Mouse (Mus musculus): ENCODE measurements at regions not wholly inside any gene's neighbourhood (a gene's known extent, or its start where the extent isn't known, plus 50 kb on each side); places are given as distances from the start of the nearest gene placed in this dataset.
A peak's percentile ranks its signal among the peaks of the same experiment; 100 is the strongest.
"Not testable (repeated sequence)": the region's sequence is repeated elsewhere in the genome, so short reads cannot be mapped to it uniquely, and the experiment has no call there.

DNA sequence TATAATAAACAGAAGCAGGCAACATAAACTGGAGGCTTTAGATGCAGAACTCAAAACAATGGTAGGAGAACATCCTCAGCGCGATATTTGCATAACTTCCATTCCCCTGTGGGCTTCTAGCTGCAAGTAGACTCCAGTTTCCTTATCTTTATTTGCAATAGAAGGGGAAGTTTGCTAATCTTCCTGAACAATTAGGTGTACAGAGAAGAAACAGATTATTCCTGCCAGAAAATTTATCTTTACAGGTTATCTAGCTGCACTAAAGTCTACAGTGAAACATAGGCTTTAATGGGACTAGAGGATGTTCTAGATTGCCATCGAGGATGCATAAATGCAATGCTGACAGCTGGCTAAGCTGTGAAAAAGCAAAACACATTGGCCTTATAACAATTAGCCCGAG lies 1544.0 kb downstream of the Efna5 start:
- no peak for DNase-seq

DNA sequence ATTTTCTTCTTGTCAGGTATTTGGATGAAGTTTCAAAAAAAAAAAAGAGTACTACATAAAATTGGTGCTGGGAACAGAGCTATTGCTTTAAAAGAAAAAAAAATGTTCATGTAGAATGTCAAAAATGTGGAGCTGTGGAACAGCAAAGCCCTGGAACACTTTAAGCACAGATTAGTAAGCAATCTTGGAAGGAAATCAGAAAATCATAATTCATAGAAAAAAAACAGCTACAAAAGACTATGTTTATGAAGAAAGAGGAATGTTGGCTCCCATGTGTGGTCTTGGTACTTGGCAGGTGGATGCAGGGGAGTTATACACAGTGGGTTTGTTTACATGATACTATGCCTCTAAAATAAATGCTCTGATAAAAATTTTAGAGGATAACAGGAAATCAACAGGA lies 1555.7 kb downstream of the Efna5 start:
- no peak for DNase-seq

DNA sequence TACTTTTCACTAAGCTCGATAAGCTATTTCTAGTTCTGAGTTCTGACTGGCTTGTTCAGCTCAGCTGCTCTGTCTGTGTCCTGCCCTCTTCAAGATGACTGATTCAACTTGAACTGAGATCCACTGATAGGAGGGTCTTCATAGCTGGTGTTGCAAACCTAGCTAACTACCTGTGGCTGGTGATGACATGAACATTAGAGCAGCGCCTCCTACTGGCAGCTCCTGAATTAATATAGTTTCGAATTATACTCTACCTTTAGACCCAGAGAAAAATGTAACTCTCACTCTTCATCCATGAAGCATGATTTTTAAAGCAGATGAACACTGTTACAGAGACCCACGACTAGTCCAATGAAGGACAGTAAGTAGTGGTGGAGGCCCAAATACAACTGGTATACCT lies 1560.3 kb downstream of the Efna5 start:
- peak in 1 of 2 experiments; percentile 10 for DNase-seq

DNA sequence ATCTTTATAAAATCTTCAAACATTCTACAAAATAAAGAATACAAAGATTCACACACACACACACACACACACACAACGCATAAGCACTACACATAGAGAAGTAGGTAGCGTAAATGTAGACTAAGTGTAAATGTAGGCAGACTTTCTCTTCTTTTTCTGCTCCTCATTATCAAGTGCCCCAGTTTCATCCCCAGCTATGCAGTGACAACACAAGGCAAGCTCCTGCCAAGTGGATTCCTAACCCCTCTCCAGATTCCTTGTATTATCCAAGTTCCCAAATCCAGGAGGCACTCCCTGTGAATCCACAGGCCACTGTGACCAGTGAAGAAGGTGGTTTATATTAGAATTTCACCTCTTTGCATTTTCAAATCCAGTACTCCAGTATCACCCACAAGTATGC lies 1567.7 kb downstream of the Efna5 start:
- no peak for DNase-seq

DNA sequence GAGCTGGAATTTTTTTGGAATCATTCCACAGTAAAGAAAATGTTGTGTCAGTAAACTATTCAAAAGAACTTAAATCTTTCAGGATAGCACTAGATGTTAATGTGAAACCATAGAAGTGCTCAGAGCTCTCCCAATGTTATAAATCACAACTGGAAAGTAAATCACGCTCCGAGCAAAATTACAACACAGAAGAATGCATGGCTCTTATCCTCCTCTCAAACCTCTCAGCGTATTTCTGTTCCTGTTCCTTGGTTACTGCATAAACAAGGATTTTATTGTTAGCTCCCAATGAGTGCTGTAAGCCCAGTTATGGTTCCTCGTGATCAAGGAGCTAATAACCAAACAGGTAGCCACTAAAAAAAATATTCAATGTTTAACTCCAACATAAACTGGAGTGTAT lies 1569.9 kb downstream of the Efna5 start:
- DNase-seq: no peak

DNA sequence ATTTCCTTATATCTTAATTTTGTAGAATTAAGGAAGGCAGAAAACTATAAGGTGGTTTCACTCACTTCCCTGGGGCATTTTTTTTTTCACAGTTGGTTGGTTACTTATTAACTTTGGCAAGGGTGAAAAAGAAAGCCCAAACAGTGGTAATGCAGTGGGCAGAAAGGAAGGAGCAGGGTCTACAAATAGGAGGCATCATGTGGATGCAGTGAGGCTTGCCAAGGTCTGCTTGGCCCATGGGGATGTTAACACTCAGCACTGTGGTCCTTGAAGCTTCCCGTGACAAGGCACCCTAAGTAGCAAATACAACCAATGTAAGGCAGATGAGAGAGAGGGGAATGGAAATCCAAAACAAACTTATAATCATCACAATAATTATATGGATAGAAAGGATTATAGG lies 1577.5 kb downstream of the Efna5 start:
- DNase-seq: no peak

DNA sequence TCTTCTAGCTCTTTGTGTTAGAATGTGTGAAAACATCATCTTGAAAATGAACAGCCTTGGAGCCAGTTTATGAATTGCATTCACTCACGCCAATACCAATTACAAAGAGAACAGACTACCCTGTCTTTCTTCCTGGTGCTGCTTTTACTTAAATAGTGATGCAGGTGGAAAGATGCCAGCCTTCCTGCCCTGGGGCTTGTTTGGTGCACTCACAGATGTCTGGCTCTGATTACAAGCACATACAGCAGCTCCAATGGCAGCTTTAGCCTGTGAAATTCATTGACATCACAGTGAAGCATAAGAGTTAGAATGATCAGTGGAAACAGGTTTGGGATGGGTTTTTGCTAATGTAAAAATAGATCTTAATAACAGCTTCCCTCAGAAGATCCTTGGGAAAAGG lies 1579.1 kb downstream of the Efna5 start:
- DNase-seq: peak; percentile 27 to 49

DNA sequence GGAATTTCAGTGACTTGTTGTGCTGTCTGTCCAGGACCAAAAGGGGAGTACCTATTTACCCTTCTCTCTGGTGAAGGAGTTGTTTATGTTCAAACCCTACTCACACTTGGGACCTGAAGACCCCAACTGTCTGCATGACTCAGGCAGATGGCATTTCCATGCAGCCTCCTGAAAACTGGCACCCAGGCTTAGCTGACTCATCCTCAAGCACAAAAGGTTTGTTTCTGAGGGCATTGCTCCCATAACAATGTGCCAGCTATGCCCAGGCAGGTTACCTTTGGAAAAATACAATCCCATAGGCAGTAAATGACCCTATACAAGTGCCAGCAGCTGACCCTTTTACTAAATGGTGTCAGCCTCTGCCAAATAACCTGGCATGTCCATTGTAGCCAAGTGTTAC lies 1579.9 kb downstream of the Efna5 start:
- DNase-seq: no peak

DNA sequence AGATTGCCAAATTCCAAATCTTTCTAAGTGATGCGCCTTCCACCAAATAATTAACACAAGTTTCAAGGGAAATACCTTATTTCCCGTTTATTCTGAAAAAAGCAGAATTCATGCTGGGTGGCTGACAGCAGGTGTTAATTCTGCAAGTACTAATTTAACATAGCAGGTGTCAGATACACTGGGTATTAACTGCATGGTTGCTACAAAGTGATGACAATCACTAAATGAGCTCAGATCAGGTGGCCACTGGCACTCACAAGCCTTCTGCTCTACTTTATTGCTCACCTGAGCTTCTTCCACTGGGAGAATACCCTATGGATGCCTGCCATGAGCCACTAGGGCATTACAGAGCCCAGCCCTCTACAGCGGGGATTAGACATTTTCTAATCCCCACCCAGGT lies 1590.0 kb downstream of the Efna5 start:
- DNase-seq: no peak

DNA sequence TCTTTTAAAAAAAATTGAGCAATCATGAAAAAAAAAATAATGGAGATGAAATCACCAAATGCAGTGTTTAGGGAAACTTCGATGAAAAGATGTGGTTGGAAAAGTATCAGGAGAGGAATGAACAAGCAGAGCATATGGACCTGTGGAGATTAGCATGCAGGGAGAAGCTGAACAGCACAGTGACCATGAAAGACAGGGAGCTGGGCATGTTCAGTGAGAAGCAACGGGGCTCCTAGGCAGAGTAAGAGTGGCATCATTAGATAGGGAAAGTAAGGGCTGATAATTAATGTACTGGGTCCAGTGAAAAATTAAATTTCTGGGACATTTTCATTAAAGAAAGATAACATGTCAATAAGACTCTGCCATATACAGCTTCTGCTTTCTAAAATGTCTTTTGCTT lies 1592.5 kb downstream of the Efna5 start:
- no peak for DNase-seq

DNA sequence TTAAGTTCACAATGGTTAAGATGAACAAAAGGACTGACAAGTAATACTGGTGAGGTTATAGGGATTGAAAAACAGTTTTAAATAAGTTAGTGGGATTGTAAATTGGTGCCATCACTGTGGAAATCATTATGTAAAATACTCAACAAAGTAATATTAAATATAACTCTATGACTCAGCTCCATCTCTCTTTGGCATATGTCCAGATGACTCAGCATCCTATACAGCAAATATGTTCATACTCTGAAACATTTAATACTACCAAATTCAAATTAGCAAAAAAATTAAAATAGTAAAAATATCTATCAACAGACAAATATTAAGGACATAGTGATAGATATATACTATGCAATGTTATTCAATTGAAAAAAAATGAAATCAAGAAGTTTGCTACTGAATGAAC lies 1607.5 kb downstream of the Efna5 start:
- no peak for DNase-seq

DNA sequence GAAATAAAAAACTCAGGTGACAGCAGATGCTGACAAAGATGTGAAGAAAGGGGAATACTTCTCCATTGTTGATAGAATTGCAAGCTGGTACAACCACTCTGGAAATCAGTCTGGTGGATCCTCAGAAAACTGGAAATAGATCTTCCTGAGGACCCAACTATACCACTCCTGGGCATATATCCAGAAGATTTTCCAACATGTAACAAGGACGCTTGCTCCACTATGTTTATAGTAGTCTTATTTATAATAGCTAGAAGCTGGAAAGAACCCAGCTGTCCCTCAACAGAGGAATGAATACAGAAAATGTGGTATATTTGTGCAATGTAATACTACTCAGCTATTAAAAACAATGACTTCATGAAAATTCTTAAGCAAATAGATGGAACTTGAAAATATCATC lies 1624.6 kb downstream of the Efna5 start:
- DNase-seq: not testable (repeated sequence)

DNA sequence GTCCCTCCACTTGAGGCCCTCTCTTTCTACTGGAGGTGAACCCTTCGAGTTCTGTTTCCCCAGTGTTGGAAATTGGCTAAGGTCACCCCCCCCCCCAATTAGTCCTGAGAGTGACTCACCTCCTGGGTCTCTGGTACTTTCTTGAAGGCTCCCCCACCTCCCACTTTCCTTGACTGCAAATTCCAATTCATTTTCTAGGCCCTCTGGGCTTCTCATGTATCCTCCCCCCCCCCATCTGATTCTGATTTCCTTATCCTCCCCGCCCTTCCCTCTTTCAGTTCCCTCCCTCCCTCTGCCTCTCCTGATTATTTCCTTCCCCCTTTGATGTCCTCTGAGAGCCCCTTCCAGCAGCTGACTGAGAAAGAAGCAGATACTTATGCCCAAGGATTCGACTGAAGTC lies 1632.7 kb downstream of the Efna5 start:
- DNase-seq: no peak

DNA sequence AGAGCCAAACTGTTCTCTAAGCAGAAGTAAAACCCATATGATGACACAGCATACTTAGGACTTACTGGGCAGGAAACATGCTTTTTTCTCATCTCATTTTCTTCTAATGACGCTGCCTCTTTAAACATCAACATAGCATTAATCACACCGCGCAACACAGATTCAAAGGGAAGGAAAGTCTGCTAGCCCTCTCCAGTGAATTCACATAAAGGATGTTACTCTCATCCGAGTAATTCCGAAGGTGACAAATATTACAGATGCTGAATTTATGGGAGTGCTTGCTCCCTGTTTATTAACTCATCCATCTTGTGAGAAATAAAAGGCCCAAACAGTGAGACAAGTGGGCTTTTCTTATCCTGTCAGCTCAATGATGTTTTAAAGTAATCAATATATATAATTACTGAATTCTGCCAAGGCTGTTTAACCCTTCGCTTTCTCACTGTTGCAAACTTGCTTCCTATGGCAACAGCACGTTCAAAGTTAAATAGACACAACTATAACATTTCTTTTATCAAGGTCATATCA lies 1663.9 kb downstream of the Efna5 start:
- no peak for DNase-seq

DNA sequence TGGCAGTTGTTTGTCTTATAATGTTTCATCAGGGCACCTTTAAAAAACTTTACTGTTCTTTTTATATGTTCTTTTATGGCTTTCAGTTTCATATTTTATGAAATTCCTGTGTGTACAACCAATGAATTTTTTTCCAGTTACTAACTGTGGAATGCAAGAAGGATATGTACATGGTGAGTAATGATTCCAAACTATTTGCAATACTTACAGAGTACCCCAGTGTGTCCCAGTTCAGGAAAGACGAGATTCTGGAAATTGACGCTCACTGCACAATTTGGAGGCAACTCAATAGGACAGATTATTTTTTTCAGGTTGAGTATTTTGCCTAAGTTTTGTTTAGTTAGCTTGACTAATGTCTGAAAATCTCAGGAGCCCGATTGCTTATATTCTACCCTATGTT lies 1676.8 kb downstream of the Efna5 start:
- DNase-seq: no peak

DNA sequence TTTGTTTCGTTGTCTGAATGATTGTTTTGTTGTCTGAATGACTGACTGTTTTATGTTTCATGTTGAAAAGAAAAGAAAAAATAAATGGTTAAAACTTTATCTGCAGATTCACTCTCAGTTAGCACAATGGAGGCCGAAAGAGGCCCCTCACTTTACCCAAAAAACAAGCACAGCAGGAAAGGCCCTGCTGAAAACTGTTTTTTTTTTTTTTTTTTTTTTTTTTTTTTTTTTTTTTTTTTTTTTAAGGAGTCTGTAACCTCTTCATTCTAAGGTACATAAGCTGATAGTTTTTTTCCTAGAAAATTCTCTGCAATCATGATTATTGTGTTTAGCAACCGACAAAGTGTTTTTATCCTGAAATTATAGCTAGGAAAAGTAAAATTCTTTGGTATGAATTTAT lies 1693.2 kb downstream of the Efna5 start:
- not testable (repeated sequence) for DNase-seq

DNA sequence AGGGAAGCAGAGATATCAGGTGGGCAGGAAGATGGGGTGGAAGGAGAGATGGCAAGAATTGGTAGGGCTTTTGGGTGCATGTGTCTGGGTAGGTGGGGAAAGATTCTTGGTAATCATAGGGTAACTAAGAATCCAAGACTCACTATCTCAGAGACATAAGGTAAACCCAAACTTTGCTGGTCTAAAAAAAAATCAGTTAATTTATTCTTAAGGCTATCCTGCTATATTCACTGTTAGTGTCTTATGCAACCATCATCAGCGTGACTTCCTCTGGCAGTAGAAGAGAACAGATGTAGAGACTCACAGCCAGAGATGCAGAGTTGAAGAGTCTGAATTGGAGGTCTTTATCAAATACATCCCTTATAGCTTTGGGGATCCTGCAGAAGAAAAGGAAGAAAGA lies 1704.5 kb downstream of the Efna5 start:
- DNase-seq: no peak

DNA sequence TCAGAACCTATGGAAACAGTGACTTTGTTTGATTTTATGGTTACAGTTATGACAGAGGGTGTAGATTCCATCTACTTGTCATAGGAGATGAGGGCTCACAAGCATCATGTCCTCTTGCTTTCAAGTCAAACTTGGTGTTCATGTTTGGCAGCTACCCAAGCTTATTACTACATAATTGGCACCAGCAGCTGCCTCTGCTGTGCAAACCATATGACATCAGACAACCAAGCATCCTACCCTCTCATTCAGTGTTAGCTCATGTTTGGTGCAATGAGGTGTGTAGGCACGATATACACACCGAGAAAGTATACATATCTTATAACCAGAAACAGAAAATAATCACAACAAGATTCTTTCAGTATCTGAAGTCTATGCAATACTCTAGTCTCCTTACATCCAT lies 1721.7 kb downstream of the Efna5 start:
- DNase-seq: no peak

DNA sequence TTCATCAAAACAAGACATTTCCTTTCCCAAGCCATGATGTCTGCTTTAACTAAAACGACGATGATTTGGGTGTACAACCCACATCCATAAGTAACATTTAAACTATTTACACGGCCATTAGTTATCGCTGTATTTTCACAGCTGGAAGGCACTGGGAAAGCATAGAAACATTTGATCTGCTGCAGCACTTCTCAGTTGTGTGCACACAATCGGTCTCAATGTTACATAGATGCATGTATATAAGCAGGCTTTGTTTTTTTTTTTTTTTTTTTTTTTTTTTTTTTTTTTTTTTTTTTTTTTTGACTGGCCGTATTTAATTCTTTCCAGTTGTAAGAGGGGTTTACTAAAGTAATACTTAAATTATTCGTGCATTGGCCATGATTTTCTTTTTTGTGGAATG lies 1744.1 kb downstream of the Efna5 start:
- no peak for DNase-seq

DNA sequence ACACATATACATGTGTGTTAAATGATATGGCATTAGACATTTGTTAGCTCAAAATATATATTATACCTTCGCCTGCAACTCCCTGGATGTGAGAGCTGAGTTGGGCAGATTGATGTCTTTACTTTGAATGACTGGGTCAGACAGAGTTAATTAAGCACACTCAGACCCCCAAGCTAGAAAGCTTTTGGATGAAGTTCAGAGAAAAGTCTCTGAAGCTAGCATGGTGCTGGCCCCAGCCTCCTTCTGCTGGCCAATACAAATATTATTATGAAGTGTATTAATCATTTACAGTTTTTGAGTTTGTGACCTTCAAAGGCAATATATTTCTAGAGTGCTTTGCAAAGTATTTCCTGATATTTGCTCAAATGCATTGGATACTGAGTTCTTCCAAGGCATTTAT lies 1753.3 kb downstream of the Efna5 start:
- DNase-seq: no peak

DNA sequence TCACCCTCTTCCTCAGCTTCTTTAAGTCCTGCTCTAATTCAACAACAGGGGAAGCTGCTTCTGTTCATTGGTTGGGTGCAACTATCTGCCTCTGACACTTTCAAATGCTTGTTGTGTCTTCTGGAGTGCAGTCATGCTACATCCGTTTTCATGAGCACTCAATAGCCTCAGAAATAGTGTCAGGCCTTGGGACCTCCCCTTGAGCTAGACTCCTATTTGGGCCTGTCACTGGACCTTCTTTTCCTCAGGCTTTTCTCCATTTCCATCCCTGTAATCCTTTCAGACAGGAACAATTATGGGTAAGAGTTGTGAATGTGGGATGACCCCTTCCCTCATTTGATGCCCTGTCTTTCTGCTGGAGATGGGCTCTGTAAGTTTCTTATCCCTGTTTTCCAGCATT lies 1774.8 kb downstream of the Efna5 start:
- DNase-seq: no peak

DNA sequence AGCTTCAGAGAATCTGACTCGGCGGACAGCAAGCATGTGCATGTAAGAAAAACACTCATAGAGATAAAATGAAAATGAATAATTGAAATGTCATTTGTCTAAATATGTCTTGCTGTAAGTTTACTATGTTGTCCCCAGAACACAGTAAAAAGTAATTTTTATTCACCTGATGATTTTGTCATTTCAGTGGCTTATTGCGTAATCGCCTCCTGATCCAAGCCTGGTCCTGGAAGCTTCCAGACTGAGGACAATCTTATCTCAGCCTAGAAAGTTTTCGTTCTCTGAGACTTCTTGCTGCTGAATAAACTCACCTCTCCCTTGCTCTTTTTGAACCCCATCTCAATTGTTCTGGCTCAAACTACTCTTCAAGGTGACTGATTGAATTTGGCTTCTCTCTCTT lies 1820.7 kb downstream of the Efna5 start:
- DNase-seq: no peak

DNA sequence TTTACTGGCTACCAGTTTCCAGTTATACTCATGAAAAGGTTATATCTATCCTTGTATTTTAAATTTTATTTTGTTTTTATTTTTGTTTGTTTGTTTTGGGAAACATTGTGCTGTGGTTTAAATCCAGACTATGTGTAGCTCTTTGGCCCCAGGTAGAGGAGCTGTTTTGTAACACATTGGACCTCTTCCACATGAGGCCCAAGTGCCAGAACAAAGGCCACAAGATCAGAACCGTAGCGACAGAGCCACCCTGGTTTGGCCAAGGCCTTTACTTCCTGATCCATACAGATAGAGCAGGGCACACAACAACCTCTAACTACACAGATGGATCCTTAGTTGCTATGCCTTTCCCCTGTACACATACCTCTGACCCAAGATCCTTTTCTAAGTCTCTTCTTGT lies 1822.6 kb downstream of the Efna5 start:
- no peak for DNase-seq

DNA sequence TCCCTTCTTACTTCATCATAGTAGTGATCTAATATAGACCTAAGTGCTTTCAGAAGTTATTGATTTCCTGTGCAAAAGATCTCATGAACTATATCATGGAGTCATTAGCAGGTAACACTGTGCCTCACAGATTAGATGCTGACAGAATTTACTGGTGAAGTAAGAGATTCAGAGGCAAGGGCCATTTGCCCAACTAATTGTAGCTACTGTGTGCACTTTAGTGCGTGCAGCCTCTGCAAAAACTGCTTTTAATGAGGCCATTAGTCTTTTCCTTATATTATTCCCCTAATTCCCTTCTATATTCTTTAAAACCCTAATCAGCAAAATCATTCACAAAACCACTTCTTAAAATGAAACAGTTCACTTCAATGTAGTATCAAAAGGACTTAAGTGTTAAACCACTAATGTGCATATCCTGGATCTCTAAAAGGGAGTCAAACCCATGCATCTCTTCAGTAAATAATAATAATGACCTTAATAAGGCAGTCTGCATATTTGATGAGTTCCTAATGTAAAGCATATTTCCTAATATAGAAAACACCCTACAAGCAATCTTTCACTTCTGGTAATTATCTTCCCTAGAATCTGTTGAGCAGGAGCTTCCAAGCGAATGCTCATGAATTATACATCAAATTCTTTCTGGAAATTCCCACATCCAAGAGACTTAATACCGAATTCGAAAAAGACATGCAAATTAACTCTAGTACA lies 1847.4 kb downstream of the Efna5 start:
- no peak for DNase-seq

DNA sequence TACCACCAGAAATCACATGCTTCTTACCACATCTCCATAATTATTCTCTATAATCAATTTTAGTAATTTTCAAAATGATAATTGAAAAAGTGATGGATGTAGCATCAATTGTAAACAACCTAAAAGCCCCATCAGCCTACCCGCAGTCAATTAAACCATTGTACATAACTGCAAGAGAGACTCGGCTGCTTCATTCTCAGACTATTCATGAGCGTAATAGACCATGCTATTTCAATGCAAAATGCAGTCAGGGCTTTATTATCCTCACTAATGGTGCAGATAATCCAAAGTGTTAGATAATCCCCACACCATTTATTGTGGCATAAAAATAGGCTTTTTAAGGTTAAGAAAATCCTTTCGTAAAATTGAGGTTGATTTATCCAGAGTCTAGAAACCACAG lies 1862.5 kb downstream of the Efna5 start:
- no peak for DNase-seq
